Mouse (Mus musculus): ENCODE data around the gene 1700109H08Rik.
A peak's percentile ranks its signal among the peaks of the same experiment; 100 is the strongest.
"Not testable (repeated sequence)": the region's sequence is repeated elsewhere in the genome, so short reads cannot be mapped to it uniquely, and the experiment has no call there.

1700109H08Rik gene

DNA sequence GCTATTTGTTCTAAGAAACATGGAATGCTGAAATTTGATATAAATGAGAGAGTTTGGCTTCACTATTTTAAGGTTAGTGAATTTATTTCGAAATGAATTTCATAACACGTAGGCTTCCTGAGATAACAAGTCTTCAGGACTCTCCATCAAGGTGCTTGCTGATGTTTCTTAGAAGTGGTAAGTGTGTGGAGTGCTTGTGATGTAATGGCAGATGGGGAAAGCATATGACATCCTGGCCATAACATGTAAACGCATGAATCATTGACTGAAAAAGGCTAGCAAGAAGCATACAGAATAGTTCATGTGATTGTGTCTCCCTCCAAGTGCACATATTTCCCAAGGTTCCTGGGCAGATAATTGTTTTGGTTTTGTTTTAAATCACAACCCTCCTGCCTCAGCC lies 29.4 kb downstream of the 1700109H08Rik start:
- peak; percentile 10 for DNase-seq

DNA sequence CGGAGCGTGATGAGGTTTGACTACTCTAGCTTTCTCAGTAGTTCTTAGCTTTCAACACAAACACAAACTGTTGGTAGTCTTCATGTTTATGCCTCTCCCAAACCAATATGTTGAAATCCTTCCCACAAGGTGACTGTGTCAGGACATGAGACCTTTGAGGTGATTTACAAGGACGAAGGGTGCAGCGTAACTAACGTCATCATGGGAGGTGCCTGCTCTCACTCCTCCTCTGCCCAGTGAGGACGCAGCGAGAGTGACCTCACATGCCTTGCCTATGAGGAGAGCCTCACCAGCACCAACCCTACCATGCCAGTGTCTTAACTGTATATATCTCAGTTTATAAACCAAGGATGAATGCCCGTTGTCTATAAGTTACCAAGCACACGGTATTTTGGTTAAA lies 35.7 kb downstream of the 1700109H08Rik start:
- no peak for DNase-seq

DNA sequence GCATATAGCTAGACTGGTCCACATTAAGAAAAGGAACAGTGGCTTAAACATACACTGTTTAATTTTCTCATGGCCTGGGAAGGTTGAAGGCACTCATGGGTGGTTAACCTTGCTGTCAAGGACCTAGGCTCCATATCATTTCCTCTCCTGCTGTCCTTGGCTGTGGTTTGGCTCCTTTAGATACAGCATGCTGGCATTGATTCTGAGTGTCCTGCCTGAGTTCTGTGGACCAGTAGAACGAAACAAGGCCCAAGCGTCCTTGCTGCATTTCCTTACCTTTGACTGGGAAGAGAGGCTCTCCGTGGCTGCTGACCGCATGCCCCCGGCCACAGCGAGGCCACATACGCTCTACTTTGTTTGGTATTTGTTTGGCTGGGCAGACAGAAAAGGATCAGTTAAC lies 37.9 kb downstream of the 1700109H08Rik start:
- DNase-seq, result no peak

DNA sequence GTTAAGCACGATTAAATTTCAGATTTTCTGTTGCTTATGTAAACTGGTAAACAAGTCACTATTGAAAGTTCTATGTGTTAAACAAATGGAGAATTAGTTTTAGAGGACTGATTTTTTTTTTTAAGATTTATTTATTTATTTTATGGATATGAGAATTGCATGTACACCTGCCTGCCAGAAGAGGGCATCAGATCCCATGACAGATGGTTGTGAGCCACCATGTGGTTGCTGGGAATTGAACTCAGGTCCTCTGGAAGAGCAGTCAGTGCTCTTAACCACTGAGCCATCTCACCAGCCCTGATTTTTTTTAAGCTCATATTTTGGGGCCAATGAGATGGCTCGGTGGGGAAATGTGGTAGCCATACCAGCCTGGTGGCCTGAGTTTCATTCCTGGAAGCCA lies 40.5 kb downstream of the 1700109H08Rik start:
- not testable (repeated sequence) for DNase-seq

DNA sequence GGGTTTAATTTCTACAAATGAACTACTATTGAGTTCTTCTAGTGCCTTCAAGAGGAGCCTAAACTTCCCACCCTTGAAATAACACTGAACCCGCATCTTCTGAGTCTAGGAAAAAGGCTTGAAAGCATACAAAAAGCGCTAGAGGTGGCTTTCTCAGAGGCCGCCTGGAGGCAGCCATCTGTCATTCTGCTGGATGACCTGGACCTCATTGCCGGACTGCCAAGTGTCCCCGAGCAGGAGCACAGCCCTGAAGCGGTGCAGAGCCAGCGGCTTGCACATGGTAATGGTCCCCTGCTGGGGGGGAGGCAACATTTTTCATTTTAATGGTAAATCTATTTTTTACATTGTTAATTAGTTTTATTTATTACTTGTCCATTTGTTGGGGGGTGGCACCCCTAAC lies 49.1 kb downstream of the 1700109H08Rik start:
- DNase-seq, result no peak

DNA sequence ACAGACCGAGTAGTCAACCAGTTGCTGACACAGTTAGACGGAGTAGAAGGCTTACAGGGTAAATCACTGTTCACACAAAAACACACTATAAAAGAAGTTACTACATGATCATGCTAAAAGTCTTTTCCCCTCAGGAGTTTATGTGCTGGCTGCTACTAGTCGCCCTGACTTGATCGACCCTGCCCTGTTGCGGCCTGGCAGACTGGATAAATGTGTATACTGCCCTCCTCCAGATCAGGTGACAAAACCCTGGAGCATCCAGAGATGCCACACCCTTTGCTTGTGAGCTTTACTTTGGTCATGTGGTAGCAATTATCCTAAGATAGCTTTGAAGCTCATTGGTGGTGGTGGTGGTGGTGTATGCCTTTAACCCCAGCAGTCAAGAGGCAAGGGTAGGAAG lies 58.7 kb downstream of the 1700109H08Rik start:
- DNase-seq, result no peak

DNA sequence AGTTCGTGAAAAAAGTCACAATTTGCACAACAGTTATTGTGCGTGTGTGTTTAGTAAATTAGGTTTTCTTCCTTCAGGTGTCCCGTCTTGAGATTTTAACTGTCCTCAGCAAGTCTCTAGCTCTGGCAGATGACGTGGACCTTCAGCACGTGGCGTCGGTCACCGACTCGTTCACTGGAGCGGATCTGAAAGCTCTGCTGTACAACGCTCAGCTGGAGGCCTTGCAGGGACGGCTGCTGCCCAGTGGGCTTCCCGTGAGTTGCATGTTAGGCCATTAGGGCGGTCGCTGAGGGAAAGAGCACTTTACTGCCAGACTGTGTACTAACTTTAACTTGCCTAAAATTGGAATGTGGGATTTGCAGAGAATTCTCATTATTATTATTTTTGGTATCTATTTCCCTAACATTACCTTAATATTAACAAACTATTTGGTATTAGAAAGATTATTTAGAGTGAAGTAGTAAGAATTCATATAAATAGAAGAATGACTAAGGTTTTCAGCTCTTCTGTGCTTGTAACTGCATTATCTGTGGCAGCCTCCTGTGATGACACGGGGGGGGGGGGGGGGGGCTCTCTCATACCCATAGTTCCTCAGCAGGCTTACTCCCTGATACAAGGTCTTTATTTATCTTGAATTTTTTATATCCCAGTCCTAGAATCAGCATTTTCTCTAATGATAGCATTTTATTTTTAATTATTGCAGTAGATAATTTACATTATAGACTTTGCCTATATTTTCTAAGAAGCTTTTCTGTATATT lies 60.3 kb downstream of the 1700109H08Rik start:
- no peak for DNase-seq

DNA sequence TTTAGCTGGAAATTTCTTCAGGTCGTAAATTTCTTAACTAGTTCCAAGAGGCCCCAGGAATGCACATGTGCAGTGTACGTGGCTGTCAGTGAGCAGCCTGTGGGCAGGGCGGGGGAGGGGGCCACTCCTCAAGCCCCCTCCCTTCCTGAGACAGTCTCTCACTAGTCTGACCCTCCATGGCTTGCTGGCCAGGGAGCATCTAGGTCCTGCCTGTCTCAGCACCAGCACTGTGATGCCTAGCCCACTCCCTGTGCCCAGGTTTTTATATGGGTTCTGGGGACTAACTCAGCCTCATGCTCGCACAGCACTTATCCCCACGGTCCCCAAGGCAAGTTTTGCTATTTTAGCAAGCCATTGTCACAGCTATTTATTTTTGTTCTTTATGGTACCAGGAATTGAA lies 60.9 kb downstream of the 1700109H08Rik start:
- DNase-seq, result no peak

DNA sequence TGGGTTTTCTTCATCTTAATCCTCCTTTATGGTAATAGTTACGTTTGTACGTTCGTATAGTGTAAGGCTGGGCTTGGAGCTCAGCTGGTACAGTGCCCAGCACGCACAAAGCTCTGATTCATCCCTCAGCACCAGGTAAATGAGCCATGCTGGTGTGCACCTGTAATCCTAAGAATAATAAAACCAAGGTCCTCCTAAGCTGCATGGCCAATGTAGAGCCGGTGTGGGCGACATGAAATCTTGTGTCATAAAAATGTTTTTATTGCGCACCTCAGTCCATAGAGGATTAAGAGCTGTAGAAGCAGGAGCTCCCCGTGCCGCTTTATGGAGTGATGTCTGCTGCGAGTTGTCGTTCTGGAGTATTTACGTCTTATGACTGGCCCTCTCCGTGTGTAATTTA lies 61.9 kb downstream of the 1700109H08Rik start:
- no peak for DNase-seq

DNA sequence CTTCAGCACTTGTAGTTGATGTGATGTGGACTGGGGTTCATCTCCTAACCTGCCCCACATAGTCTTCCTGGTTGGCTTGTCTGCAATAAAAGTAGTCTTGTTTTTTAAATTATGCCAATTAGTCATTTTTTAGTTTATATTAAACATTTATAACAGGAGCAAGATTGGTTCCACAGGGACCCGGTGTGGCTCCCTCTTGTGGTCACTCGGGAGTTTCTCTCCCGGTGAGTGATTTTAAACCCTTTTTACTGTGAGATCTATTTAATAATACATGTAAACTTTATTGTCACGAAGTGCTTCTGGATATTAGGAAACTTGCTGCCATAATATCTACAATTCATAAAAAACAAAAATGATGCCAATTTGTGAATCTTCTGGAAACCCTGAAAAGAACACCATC lies 62.6 kb downstream of the 1700109H08Rik start:
- DNase-seq, result no peak

All from lung, postnatal 36 days (tissue).